Mouse (Mus musculus) CH12.LX (cell line): ENCODE measurements around the gene Plaur.

Source experiments
- CHD1 ChIP-seq: IDR thresholded peaks from 2 replicates; pipeline ENCODE4 v1.6.1; 2012; ENCODE audit warnings: low read depth, low read length, improper control_type of control experiment, inconsistent platforms
- CTCF ChIP-seq, 2 experiments: IDR thresholded peaks in 1 of 2; conservative IDR thresholded peaks in 1 of 2; 2 replicates each; pipeline ENCODE4 v1.5.1; 2011 to 2012; ENCODE audit warnings: low read depth in 2 of 2, low read length in 2 of 2, improper control_type of control experiment in 1 of 2, inconsistent platforms in 1 of 2, mild to moderate bottlenecking in 1 of 2, moderate library complexity in 1 of 2
- E2F4 ChIP-seq: IDR thresholded peaks from 2 replicates; pipeline ENCODE4 v1.6.1; 2011; ENCODE audit warnings: low read depth, low read length, improper control_type of control experiment; ENCODE audit not compliant: insufficient replicate concordance
- KAT2A ChIP-seq: IDR thresholded peaks from 2 replicates; pipeline ENCODE4 v1.6.1; 2012; ENCODE audit warnings: low read length, improper control_type of control experiment, inconsistent platforms; ENCODE audit not compliant: insufficient replicate concordance
- MAFK ChIP-seq: IDR thresholded peaks from 2 replicates; pipeline ENCODE4 v1.6.1; 2011; ENCODE audit warnings: low read length, improper control_type of control experiment; ENCODE audit not compliant: insufficient replicate concordance
- MAZ ChIP-seq: IDR thresholded peaks from 2 replicates; pipeline ENCODE4 v1.6.1; 2012; ENCODE audit warnings: low read depth, mild to moderate bottlenecking, inconsistent platforms, low read length, improper control_type of control experiment, moderate library complexity
- NELFE ChIP-seq: IDR thresholded peaks from 2 replicates; pipeline ENCODE4 v1.6.1; 2011; ENCODE audit warnings: low read depth, low read length, improper control_type of control experiment
- POLR2A ChIP-seq: IDR thresholded peaks from 2 replicates; pipeline ENCODE4 v1.6.1; 2011; ENCODE audit warnings: low read depth, mild to moderate bottlenecking, improper control_type of control experiment, low read length
- TBP ChIP-seq: conservative IDR thresholded peaks from 2 replicates; pipeline ENCODE4 v1.6.1; 2011; ENCODE audit warnings: low read depth, low read length, improper control_type of control experiment
- UBTF ChIP-seq: IDR thresholded peaks from 2 replicates; pipeline ENCODE4 v1.6.1; 2012; ENCODE audit warnings: low read depth, mild to moderate bottlenecking, inconsistent platforms, low read length, improper control_type of control experiment, moderate library complexity
- ZC3H11A ChIP-seq: IDR thresholded peaks from 2 replicates; pipeline ENCODE4 v1.6.1; 2012; ENCODE audit warnings: low read depth, mild to moderate bottlenecking, inconsistent platforms, low read length, improper control_type of control experiment
- ZMIZ1 ChIP-seq: IDR thresholded peaks from 2 replicates; pipeline ENCODE4 v1.6.1; 2012; ENCODE audit warnings: low read depth, mild to moderate bottlenecking, inconsistent platforms, low read length, improper control_type of control experiment

DNA sequence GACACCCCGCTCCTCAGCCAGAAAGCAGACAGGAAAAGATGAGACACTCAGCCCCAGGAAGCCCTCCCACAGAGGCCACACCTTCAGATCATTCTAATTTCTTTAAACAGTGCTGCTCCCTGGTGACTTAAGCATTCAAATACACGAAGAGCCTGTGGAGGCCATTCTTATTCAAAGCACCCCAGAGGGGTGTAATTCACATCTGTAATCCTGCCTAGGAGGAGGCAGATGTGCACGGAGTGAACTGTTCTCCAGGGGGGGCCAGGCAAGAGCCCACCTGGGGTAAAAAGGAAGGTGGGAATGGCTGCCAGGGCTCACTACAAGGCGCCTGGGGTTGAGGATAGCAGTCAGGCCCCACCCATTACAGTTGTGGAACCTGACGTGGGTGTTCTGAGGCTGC, 54.8 kb downstream of the Plaur start:
- TF ChIP-seq MAZ (no peak), CTCF (conservative IDR thresholded peaks at IDR 0.05 in 1 of 2, IDR thresholded peaks at IDR 0.05 in 1 of 2; ENCODE audit: low read depth in 2 of 2, low read length in 2 of 2) (no peak), NELFE (no peak), KAT2A (no peak), POLR2A (no peak), ZC3H11A (no peak), UBTF (no peak), TBP (no peak), CHD1 (no peak), ZMIZ1 (no peak), MAFK (no peak), E2F4 (no peak)
